Mouse (Mus musculus): Measurements from ENCODE around the gene Adipor2. TPM values are rescaled to one million over a fixed set of nuclear protein-coding genes. Genes with fewer than 3 reads are reported as not detected.

Gene Adipor2
- polyA plus RNA-seq (2015; fragmentation: Nextera tagmentation; extraction: Ambion mirVana): 51.0 and 55.6 TPM in 2 replicates

DNA sequence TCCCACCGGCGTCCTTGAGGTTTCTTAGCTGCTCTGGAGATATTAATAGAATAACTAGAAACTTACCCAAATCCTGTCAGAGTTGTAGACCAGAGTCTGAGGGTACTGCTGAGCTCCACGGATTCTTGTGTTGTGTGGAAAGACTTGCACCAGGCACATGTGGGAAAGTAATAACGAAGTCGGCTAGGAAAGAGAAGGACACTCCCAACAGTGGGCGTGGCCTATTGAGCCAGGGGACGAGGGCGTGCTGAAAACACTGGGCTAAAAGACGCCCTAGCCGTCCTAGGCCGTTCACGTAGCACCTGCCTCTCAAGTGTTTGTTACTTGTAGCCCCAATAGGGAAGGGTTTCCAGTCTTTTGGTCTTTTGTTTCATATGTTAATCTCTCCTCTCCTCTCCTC lies at the start of gene Adipor2:
Adipor2 (minus strand) TSS at position 351 of the 400 bp plus-strand sequence.

DNA sequence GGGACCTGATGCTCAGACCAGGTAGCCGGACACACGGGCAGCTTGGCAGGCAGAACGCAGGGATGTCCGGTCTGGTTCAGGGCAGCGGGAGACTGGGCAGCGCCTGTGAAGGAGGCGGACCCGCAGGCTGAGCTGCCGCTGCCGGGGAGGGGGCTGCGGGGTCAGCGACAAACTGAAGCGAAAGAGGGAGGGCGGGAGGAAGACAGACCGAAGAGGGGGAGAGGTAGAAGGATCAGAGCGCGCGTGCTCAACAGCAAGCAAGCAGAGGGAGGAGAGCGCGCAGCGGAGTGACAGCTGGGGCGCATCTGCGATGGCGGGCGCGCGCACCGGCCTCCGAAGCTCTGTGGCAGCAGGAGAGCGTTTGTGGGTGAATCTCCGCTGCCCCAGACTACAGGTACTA lies 87.0 kb downstream of the Adipor2 start, which contains the start of gene Lrtm2:
Lrtm2 (minus strand) TSS at position 261 of the 400 bp plus-strand sequence.

Other genes with a start within 250 kb of the Adipor2 start
- gene Dcp1b, start 242.5 kb downstream of the Adipor2 start, polyA plus RNA-seq (2015; fragmentation: Nextera tagmentation; extraction: Ambion mirVana): 8.8 and 9.1 TPM in 2 replicates
- 11.6 and 12.2 TPM in 2 replicates for gene Cacna1c, start 221.3 kb downstream of the Adipor2 start, polyA plus RNA-seq (2015; fragmentation: Nextera tagmentation; extraction: Ambion mirVana)
- 0.05 and 0.08 TPM in 2 replicates for gene Cacna2d4, start 181.2 kb downstream of the Adipor2 start, polyA plus RNA-seq (2015; fragmentation: Nextera tagmentation; extraction: Ambion mirVana)
- 0.11 TPM in 1 of 2 replicates, not detected in the other for gene Lrtm2, start 86.9 kb downstream of the Adipor2 start, polyA plus RNA-seq (2015; fragmentation: Nextera tagmentation; extraction: Ambion mirVana)
- 2.4 and 3.1 TPM in 2 replicates for gene Fbxl14, start 62.0 kb upstream of the Adipor2 start, polyA plus RNA-seq (2015; fragmentation: Nextera tagmentation; extraction: Ambion mirVana)
- gene Wnt5b, start 126.6 kb upstream of the Adipor2 start, polyA plus RNA-seq (2015; fragmentation: Nextera tagmentation; extraction: Ambion mirVana): 3.8 and 4.9 TPM in 2 replicates

All from urinary bladder, postnatal 0 days (tissue).